Mouse (Mus musculus): ENCODE results near the gene Hadh.

Gene Hadh

DNA sequence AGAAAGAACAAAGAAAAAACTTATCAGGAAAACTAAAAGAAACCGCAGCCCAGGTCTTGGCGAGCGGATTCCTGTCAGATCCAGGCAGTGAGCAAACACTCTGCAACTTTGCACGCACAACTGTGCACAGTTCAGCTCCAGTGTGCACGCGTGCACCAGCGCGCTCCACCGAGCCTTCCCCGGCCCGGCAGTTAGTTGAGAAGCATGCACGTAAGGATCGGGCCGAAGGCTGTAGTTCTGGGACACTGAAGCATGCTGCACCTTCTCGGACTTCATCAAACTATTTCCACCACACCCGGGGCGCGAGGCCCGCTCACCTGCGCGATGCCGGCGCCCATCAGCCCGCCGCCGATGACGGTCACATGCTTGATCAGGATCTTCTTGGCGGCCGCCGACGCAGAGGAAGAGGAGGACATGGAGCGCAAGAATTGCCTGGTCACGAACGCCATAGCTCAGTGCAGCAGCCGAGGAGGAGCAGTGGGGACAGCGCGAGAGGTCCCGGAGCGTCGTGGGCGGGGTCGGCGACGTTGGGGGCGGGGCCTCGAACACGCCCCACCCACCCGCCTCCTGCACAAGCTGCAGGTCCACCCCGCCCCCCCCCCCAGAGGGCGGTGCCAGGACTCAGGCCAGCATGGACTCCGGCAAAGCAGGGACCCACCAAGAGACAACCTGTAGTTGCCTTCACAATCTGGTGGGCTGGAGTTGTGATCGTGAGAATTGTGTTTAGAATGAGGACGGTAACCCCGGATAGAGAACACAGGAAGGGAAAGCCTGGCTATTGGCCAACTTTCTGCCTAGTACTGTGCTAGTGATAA is at the start of gene Hadh:
TSS of gene Hadh (minus strand) at position 543 of the 815 bp plus-strand sequence.
- DNase-seq (ENCODE audit: low read depth, low spot score): peak; percentile 86

DNA sequence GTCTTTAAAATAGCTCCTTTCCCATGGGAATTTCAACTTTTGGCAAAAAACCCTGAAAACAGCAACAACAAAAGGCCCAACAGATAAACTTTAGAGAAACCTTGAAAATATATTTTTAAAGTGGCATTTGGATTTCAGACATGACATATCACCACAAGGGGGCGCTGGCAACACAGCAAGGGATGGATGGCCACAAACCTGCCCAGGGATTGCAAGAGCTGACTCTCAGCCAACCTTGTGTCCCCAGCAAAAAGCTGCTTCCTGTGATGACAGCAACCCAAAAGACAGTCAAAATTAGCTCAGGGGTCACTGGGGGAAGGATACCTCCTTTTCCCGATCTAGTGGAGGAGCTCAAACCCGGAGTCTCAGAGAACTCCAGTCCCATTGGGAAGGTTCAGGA is 48.3 kb upstream of the Hadh start:
- peak; percentile 78 for DNase-seq (ENCODE audit: low read depth, low spot score)

DNA sequence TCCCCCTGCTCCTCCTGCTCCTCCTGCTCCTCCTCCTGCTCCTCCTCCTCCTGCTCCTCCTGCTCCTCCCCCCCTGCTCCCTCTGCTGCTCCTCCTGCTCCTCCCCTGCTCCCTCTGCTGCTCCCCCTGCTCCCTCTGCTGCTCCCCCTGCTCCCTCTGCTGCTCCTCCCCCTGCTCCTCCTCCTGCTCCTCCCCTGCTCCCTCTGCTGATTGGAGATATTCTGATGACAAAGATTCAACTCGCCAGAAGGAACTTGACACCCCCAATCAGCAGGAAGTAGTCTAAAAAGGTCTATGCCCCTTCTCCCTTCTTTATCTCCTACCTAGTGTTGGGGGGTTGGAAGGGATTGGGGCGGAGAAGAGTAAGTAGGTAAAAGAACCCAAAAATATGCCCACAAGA is 46.3 kb upstream of the Hadh start:
- DNase-seq (ENCODE audit: low read depth, low spot score): peak; percentile 55

DNA sequence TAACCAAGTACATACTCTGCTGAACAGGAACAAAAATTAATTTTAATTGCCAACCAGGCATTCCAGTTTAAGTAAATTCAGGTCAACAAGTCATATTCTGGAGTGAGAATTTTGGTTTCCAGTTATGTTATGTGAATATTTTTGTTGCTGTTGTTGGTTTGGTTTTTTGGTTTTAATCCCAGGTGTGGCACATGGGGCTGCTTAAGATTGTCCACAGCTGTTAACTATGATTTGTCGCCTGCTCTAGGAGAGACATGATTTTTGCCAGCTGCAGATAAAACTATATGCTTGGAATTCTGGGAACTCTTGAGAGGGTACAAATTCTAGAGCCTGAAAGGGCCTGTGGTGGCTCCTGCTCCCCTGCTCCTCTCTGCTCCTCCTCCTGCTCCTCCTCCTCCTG is 45.2 kb upstream of the Hadh start:
- DNase-seq (ENCODE audit: low read depth, low spot score): no peak

DNA sequence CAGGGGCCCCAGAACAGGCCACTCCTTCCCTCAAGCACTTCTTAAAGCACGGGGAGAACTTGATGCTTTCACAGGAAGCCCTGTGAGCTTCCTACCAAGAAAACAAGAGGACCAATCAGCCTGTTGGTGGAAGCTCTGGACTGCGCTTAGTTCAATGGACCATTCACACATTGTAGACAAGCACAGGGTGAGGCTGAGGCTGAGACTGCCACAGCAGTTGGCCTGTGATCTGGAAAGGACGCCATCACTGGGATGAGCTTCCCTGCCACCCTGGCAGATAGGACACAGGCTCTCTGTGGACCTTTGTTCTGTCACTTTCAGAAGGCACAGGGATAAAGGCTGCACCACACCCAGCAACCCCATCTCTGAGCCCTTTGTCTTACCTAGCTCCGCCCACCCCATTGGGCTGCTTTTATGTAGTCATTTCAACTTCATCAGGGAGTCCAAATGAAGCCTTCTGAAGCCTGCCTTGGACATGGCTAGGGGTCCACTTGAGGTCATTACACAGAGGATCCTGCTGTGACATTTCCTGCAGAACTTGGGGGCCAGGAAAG is 44.1 kb upstream of the Hadh start:
- DNase-seq (ENCODE audit: low read depth, low spot score): peak; percentile 60

DNA sequence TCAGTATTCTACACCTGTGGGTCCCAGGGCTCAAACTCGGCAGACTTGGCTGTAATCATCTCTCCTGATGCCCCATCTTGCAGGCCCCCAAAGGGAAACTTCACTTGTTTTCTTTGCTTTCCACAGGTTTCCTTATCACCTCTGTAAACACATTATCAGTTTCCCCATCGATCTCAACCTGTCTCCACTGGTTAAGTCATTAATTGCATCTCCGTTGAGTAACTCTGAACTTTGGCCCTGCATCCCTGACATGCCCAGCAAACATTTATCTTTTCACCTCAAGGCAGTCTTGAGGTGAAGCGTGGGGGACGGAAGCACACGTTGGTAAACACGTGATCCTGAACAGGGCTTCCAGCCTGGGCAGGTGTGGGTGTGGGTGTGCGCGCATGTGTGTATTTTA is 40.4 kb upstream of the Hadh start:
- DNase-seq (ENCODE audit: low read depth, low spot score): no peak

DNA sequence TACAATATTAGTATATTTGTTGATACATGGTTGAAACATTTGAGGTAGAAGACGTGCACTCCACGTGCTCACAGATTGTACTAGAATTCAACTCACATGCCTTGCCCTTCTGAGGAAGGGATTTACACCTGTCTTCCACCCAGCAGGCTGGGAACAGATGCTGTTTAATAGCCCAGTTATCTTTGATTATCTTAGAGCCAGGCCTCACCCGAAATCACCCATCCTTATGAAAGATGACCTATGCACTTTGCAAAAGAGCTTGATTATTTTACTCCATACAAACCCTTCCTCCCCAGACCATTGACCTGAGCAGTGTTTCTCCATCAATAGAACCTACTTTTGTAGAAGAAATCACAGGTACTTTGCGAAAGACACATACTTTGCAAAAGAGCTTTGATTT is 38.7 kb upstream of the Hadh start:
- no peak for DNase-seq (ENCODE audit: low read depth, low spot score)

DNA sequence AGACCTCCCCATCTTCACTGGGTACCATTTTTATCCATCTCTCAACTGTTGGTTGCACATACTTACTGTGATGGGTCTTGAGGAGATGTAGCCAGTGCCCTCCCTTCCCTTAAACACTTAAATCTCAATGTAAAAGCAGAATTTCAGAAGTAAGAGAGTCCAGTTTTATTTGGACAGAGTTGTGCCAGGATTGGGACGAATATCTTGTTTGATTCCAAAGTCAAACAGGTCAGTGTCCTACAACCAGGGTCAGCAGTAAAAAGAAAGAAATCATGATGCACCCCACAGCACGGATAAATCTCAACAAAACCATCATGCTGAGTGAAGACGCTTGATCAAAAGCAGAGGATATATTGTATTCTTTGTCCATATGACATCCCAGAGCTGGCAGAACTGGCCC is 35.9 kb upstream of the Hadh start:
- DNase-seq (ENCODE audit: low read depth, low spot score): no peak

DNA sequence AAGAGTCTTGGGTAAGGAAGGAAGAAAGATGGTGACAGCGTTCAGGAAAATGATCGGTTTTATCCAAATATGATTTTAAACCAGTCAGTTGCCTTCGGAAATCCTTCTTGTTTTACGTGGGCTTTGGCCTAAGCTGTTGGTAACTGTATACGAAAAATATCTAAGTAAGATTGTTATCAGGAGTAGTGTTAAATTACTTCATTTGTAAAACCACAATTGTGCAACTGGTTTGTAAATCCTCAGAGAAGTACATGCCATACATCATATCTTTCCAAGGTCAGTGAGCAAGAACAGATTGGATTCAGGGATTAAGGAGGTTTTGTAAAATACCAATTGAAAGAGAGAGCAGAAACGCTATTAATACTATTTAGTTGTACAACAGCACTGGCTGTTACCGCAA is 34.4 kb upstream of the Hadh start:
- DNase-seq (ENCODE audit: low read depth, low spot score): no peak

DNA sequence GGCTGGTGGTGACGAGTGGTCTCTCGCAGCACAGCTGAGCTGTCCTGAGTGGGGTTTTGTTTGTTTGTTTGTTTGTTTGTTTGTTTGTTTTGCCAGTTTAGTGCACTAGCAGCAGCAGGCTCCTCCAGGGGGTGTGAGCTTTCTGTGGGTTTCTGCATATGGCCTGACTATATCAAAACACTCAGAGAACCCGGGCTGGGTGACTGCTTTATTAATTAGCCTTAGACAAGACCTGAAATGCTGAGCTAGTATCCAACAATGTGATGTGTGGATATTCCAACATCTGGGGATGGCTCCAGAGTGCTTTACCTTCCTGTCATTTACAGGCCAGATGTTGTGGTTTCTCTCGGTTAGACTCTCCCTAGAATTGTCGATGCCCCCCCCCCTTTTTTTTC is 31.4 kb upstream of the Hadh start:
- no peak for DNase-seq (ENCODE audit: low read depth, low spot score)

DNA sequence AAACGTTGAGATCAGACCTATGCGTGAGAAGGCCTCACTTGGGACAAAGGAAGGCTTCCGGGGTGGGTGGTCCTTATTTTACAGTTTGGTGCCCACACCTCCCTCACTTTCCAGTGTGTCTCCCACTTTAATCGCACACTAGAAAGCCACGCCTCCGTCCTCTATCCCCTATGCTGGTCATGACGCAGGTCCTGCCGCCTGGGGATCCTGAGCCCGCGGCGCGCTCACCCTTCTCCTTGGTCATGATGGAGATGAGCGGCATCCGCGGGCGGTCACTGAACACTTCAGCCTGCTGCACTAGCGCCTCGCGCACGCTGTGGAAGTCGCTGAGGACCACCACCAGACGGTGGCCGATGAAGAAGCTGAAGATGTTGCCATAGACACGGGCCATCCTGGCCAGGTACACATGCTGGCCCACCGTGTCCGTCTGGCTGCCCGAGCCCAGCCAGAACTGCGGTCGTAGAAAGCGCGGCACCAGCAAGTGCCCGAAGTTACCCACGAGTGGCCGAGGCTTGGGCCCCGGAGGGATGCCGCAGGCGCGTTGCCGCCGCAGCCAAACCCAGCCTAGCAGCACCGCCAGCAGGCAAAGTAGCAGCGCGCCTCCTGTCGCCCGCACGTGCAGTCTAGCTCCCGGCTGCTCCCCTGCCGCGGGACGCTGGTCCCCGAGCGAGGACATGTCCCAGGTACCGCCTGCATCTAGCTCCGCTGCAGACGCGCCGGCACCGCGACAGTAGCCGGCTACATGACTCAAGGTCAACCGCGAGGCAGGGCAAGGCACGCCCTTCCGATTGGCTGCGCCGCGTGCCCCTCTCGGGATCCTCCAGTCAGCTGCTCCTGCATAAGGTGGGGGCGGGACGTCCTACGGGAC is 30.8 kb upstream of the Hadh start, which contains the start of gene Cyp2u1:
TSS of gene Cyp2u1 (minus strand) at position 776 of the 868 bp plus-strand sequence.
- peak; percentile 94 for DNase-seq (ENCODE audit: low read depth, low spot score)

DNA sequence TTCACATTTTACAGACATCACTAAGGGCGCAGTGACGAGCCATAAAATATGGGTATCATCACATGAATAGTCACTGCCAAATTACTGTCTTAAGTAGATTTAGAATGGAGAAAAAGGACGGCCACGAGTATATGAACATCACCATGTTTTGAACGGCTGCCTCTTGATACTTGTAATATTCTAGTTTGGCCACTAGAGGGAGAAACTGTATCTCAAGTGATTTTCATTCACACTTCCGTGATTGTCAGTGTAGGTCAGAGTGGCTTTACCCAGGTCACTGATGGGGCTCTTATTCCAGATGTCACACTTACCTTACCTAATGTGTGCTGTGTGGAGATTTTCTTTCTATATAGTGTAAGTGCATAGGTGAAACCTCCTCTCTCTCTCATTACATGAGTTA is 28.0 kb upstream of the Hadh start:
- peak; percentile 75 for DNase-seq (ENCODE audit: low read depth, low spot score)

DNA sequence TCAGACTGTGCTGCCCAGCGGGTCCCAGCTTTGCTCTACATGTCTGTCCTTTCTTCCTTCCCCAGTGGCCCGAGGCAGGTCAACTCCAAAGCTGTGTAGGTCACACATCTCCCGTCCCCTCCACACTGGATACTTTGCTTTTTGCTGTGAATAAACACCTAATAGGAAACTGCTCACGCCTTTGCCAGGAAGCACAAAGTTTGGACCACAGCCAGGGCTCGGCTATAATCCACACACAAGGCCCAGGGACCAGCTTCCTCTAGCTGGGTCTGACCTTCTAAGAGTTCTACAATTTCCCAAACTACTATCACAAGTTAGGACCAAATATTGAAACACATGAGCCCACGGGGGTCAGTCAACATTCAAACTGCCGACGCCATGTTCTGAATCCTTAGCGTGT is 27.2 kb upstream of the Hadh start:
- no peak for DNase-seq (ENCODE audit: low read depth, low spot score)

DNA sequence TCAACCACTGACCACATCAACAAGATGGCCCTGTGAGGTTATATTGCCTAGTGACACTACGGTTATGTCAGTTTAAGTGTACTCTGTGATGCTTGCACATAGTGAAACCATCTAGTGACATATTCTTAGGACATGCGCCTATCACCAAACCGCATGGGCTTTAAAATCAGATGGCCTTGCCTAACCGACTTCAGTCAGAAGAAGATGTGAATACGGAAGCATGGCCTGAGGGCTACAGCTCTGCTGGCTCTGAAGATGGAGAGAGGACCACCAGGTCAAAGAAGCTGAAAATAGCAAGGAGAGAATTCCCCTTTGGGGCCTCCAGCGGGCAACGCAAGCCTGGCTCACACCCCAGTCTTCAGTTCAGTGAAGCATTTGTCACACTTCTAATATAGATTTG is 25.0 kb upstream of the Hadh start:
- DNase-seq (ENCODE audit: low read depth, low spot score): no peak

DNA sequence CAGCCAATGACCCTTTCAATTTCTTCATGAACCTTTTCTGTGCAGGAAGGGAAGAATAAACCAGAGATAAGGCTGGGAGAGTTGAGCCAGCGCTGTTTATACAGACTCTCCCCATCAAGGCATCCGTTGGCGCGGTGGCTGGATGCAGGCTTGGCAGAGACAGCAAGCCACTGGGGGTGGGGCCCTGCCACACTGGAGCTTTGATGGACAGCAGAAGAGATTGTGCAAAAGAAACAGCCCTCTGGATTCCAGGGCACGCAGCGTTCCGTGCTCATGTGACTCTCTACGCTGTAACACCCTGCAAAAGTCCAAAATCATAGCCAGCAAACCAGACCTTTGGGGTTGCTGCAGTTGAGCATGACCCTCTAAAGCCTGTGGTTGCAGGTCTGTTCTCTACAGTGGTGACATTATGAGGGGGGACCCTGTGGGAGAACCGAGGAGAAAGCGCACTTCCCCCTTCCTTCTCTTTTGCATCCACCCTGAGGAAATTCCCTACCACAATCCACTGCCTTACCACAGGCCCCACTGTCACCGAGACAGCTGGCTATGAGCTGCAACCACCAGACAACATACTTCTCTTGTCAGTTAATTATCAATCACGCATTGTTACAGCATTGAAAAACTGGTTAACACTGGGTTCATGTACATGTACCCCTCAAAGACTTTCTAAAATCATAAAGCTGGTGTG is 23.8 kb upstream of the Hadh start:
- no peak for DNase-seq (ENCODE audit: low read depth, low spot score)

DNA sequence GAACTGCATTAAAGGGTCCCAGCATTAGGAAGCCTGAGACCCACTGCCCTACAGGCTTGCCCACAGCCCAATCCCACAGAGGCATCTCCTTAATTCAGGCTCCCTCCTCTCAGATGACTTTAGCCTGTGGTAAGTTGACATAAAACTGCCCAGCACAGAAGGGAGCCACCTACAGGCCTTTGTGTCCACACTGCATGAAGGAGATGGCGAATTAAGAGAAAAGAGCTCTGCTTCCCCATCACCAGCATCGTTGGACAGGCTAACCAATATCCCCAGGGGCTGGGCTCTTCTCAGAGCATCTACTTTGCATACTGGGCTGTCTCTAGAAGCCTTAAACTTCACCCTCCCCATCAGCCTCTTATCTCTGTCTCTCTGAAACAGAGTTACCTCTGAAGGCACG is 22.6 kb upstream of the Hadh start:
- DNase-seq (ENCODE audit: low read depth, low spot score): no peak

DNA sequence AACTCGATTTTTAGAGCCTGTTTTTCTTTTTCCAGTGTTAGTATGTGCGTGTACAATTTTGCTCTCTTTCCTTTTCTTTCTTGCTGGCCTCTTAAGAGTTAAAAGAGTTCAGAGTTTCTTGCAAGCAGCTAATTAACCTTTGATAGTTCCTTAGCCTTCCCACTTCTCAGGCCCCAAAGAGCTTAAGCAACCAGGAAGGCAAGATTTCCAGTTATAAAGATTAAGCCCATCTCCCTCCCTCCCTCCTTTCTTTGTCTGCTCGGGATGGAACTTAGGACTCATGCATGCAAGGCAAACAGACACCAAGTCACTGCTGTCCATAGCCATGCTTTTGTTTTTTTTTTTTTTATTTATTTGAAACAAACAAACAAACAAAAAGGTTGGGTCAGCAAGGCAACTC is 21.1 kb upstream of the Hadh start:
- DNase-seq (ENCODE audit: low read depth, low spot score): no peak

DNA sequence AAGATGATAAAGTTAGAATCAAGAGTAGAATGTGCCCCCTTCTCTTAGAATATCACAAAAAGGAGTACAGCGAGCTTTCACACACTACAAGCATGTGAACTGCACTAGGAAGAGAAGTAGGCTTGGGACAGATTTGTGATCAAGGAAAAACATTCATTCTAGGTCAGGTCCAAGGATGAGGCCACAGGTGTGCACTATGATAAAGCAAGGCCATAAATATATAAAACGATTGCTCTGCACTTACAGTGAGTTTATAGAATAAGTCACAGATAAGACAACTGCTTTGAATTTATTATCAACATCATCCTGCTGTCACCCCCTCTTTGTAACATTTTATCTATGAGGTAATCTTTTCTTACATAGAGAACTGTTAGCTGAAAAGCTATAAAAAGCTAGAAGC is 20.4 kb upstream of the Hadh start:
- no peak for DNase-seq (ENCODE audit: low read depth, low spot score)

DNA sequence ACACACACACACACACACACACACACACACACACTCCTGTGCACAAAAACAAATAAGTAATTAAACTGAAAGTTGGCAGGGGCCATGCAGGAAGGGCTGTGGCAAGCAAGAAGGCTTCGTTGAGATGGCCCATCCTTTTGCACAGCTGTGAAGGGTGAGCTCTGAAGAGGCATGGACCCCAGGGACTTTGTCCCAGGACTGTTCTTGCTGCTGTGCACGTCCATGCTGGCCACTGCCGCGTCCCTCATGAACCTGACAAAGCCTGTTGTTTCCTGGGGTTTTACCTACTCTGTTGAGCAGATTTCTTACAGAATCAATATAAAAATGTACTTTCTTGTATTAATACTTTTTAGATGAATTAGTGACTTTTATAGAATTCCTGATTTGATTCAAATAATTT is 20.0 kb upstream of the Hadh start:
- no peak for DNase-seq (ENCODE audit: low read depth, low spot score)

DNA sequence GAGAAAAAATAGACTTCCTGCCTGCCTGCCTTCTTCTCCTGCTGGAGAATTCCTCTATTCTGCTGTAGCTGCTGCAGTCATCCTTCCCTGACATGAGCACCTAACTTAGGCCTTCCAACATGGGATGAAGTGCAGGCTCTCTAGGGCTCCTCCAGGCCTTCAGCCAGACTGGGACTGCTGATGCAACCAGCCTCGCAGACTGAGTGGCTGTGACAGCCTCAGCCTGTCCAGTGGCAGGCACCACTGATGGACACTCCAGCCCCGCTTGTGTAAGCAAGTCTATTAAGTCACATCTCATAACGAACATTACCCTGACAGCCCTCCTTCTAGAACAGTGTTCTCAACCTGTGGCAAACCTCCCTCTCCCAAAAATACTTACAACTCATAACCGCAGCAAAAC is 2.2 kb upstream of the Hadh start:
- DNase-seq (ENCODE audit: low read depth, low spot score): no peak

DNA sequence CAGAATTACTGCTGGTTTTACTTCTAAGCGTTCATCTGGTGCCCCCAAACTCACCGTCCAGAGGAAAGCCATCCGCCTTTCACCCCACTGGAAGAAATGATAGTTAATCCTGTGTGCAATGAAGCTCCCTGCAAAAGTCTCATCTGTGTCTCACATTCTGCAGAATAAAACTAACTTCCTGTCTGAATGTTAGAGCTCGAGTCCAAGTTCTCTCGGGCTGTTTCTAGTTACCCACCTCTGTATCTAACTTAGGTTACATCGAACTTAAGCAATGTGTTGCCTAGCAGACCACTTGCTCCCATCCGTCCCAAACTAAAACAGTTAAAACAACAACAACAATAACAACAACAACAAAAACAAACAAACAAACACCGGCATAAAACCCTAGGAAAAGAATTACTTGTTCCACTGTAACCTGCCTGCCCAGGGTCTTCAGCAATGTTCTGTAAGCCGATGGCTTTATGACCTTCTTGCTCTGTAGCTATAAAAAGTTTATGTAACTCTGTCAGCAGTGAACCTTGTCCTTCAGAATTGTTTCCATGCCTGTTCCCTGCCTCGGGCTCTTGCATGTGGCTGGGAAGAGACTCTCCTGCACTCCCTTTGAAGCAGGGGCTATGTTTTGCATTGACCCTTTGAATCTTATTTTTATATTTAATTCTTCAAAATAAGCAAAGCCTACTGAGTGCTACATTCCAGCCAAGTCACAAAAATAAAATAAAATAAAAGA is 636 bp upstream of the Hadh start:
- no peak for DNase-seq (ENCODE audit: low read depth, low spot score)
